Mouse (Mus musculus) MEL (cell line): ENCODE results near the gene Hist1h2be.

ENCODE experiments used
- CTCF ChIP-seq, 3 experiments: IDR thresholded peaks in 2 of 3; conservative IDR thresholded peaks in 1 of 3; 2 replicates each; pipeline ENCODE4 v1.5.1; 2011 to 2012; ENCODE audit warnings: low read length in 3 of 3, low read depth in 2 of 3, mild to moderate bottlenecking in 2 of 3, improper control_type of control experiment in 1 of 3, inconsistent platforms in 1 of 3, mixed read lengths in 1 of 3, moderate library complexity in 1 of 3; ENCODE audit not compliant: control insufficient read depth in 1 of 3, insufficient read depth in 1 of 3, poor library complexity in 1 of 3, severe bottlenecking in 1 of 3
- E2F4 ChIP-seq: IDR thresholded peaks from 2 replicates; pipeline ENCODE4 v1.6.1; 2011; ENCODE audit warnings: low read depth, low read length, improper control_type of control experiment, borderline replicate concordance
- EP300 ChIP-seq, 2 experiments: IDR thresholded peaks; 2 replicates each; pipeline ENCODE4 v1.6.1; 2011; ENCODE audit warnings: improper control_type of control experiment in 2 of 2, low read length in 2 of 2, low read depth in 1 of 2, mild to moderate bottlenecking in 1 of 2
- ETS1 ChIP-seq: IDR thresholded peaks from 2 replicates; pipeline ENCODE4 v1.6.1; 2012; ENCODE audit warnings: low read depth, mild to moderate bottlenecking, inconsistent platforms, low read length, improper control_type of control experiment, moderate library complexity
- GATA1 ChIP-seq: IDR thresholded peaks from 2 replicates; pipeline ENCODE4 v1.6.1; 2011; ENCODE audit warnings: low read depth, low read length, improper control_type of control experiment
- JUND ChIP-seq: IDR thresholded peaks from 2 replicates; pipeline ENCODE4 v1.6.1; 2011; ENCODE audit warnings: low read depth, mild to moderate bottlenecking, improper control_type of control experiment, low read length
- MAFK ChIP-seq: IDR thresholded peaks from 2 replicates; pipeline ENCODE4 v1.6.1; 2011; ENCODE audit warnings: low read depth, mild to moderate bottlenecking, low read length, improper control_type of control experiment, borderline replicate concordance
- MAX ChIP-seq: IDR thresholded peaks from 2 replicates; pipeline ENCODE4 v1.6.1; 2011; ENCODE audit warnings: low read length, improper control_type of control experiment
- MAZ ChIP-seq: IDR thresholded peaks from 2 replicates; pipeline ENCODE4 v1.6.1; 2012; ENCODE audit warnings: low read depth, mild to moderate bottlenecking, inconsistent platforms, low read length, improper control_type of control experiment
- MEF2A ChIP-seq: IDR thresholded peaks from 2 replicates; pipeline ENCODE4 v1.6.1; 2014; ENCODE audit warnings: low read depth, mild to moderate bottlenecking, inconsistent platforms, low read length, improper control_type of control experiment; ENCODE audit not compliant: poor library complexity, insufficient replicate concordance, severe bottlenecking; ENCODE audit errors: extremely low read depth
- POLR2A ChIP-seq, 2 experiments: IDR thresholded peaks; 2 replicates each; pipeline ENCODE4 v1.6.1; 2011 to 2012; ENCODE audit warnings: low read length in 2 of 2, mild to moderate bottlenecking in 2 of 2, control low read depth in 1 of 2, improper control_type of control experiment in 1 of 2, low read depth in 1 of 2, moderate library complexity in 1 of 2; ENCODE audit not compliant: control insufficient read depth in 1 of 2, insufficient read depth in 1 of 2, poor library complexity in 1 of 2
- RCOR1 ChIP-seq: IDR thresholded peaks from 2 replicates; pipeline ENCODE4 v1.6.1; 2012; ENCODE audit warnings: low read depth, mild to moderate bottlenecking, inconsistent platforms, low read length, improper control_type of control experiment
- ZMIZ1 ChIP-seq: IDR thresholded peaks from 2 replicates; pipeline ENCODE4 v1.6.1; 2012; ENCODE audit warnings: low read depth, mild to moderate bottlenecking, inconsistent platforms, low read length, improper control_type of control experiment, moderate library complexity

- no peak for TF ChIP-seq CTCF (IDR thresholded peaks at IDR 0.05 in 2 of 3, conservative IDR thresholded peaks at IDR 0.05 in 1 of 3; ENCODE audit: control insufficient read depth in 1 of 3, insufficient read depth in 1 of 3, low read depth in 2 of 3, low read length in 3 of 3, poor library complexity in 1 of 3, severe bottlenecking in 1 of 3)
- no peak for TF ChIP-seq EP300 (IDR thresholded peaks at IDR 0.05; ENCODE audit: low read depth in 1 of 2, low read length in 2 of 2)
- no peak for TF ChIP-seq RCOR1
- no peak for TF ChIP-seq JUND
- TF ChIP-seq ZMIZ1 = no peak
- TF ChIP-seq MAZ = no peak
- no peak for TF ChIP-seq GATA1
- no peak for TF ChIP-seq E2F4
- TF ChIP-seq MAX = no peak
- TF ChIP-seq POLR2A (IDR thresholded peaks at IDR 0.05; ENCODE audit: control insufficient read depth in 1 of 2, insufficient read depth in 1 of 2, low read depth in 1 of 2, low read length in 2 of 2, poor library complexity in 1 of 2) = no peak
- TF ChIP-seq MEF2A = no peak
- TF ChIP-seq MAFK = no peak
- TF ChIP-seq ETS1 = no peak
Measured at GRCm38 (mm10) chr13:23554393-23554792, 66.5 kb downstream of the Hist1h2be start.
